Mouse (Mus musculus) adrenal gland, adult (tissue): ENCODE results near the gene Plxna4.
"Not testable (repeated sequence)": the region's sequence is repeated elsewhere in the genome, so short reads cannot be mapped to it uniquely, and the experiment has no call there.

Experiments used
- DNase-seq, 2 experiments: peaks; one replicate each; pipeline ENCODE4 v3.0.0; 2022 to 2023; ENCODE audit warnings: low spot score in 1 of 2; ENCODE audit not compliant: inconsistent age in 2 of 2

Plxna4 gene

DNA sequence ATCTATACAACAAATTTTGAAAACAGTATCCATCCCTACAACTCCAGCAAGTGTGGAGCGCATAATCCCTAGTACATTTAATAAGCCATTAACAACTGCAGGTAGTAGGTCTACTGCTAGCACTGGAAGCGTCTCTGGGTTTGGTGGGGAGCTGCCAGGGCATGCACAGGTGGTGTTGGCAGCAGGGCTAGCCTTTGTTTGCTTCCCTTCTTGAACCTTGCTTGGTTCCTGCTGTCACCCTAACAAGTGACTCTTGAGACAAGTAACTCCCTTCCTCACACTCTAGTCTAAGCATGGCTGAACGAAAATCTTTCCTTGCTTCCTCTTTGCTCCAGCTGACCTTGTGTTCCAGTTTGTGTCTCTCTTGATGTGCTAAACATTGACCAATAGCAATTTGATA, 44.0 kb downstream of the Plxna4 start:
- no peak for DNase-seq

DNA sequence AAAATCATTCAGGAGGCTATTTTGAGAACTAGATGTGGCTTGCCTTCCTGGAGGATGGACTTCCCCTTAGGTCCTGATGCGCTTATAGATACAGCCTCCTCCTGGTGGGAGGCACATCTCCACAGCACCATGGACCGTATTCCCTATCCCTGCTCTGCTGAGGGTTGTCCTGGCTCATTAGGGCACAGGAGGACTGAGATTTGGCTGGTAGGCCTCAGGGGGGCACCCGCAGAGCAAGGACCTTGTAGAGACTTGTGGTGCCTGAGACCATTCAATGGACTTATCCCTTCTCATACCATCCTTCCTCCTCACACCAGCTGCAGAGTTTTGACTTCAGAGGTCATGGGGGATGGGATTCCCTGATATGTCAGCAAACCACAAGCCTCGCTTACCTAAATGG, 47.8 kb downstream of the Plxna4 start:
- DNase-seq, result no peak

DNA sequence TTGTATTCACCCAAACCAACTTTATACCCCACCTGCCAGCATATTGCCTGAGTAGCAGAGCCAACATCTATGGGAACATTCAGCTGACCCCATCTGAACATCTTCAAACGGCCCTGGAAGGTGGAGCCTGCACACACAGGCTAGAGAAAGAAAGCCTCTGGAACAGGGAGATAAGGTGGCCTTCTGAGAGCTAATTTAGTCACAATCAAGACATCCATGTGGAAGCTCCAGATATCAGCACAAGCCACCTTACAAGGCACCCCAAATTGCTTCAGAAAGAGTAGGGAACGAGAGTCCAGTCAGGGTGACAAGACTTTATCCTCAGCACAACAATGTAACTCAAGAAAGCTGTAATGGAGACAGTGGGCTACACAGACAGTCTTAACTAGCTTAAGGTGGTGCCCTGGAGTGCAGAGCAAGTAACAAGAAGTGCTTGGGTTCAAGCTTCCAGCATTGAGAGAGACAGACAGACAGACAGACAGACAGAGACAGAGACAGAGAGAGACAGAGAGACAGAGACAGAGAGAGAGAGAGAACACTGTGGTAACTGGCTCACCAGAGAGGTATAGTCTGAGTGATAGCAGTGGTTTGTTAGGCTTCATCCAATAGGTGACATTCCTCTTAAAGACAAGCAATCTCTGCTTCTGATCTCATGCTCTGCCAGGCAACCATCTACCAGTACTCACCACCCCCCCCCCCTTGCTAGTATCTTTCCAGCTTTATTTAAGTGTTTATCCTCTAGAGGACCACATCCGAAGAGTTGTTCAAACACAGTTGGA, 53.8 kb downstream of the Plxna4 start:
- DNase-seq, result no peak

DNA sequence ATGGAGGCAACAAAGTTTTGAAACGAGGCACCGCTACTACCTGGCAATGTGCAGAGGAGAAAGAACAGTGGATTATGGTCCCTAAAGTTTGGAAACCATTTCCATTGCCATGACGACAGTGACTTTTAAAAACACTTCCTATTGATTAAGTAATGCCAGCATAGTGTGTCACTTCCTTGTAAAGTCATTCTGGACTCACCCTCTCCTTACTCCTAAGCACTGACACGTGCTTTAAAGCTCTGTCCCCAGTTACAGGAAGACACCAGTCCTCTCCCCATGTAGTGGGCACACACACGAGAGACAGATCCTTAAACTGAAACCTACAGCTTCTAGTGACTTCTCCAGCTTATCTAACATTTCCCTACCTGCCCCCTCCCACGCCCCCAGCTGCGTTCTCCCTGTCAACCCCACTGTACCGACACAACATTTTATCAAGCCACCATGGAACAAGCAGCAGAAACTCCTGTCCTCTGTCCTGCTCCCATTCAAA, 59.9 kb downstream of the Plxna4 start:
- DNase-seq, result no peak

DNA sequence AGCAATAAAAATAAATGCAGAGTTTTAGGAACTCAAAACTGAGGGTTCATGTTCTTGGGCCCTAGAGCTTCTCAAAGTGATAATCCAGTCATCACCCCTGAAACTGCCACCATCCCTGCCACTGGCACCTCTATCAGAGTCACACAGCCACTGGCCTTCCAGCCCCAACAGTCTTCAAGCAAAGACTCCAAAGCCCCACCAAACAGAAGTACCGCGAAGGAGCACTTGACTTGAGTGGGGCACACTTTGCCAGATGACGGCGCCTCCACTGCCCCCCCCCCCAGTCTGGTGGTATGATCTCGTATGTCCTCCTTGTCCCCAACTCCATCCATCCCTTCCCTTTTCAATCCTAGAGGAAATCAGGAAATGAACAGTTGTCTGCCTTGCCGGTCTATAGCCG, 60.5 kb downstream of the Plxna4 start:
- DNase-seq, result no peak

DNA sequence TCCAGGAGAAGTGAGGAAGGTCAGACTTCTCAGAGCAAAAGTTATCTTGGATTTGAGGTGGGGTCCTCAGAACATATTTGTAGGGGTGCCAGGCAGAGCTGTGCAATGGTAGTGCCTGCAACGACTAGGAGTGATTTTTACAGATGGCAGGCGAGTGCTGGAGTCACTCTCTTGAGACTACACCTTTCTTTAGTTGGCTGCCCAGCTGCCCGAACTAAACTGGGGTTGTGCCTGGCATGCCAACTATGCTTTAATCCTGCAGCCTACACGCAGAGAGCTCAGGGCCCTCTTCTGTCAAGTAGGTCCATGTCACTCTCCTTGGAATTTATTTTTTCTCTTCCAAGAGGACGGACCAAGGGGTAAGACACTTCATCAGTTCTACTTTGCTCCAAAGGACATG, 61.2 kb downstream of the Plxna4 start:
- DNase-seq, result no peak

DNA sequence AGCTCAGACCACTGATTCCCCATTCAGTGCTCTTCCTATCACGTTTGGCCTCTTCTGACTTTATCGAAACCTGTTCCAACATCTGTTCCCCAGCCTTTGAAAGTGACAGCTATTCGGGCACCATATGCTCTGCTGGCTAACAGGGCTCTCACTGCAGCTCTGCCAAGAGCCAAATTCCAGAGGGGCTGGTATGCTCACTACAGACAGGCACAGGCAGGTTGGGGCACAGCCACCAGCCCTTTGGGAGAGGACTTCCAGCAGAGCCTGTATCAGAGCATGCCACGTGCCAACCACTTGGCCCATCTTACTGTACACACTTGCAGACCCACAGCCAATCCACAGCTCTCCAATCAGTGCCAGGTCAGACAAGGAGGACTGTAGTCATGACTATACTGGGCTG, 67.9 kb downstream of the Plxna4 start:
- no peak for DNase-seq

DNA sequence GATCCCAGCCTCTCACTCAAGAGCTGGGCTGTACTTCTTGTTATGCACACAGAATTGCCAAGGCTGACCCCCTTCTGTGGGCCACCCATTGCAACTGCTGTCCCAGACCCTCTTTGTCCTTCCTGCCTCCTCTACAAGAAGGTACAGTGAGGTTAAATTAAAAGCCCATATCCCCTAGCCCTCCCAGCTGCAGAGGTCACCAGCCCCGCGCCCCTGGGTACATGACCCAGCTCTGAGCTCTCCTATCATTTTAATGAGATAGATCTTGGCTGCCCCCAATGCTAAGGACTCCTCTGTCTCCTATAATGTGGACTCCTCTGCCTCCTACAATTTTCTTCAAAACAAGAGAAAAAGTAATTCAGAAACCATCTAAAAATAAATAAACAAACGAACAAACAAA, 69.4 kb downstream of the Plxna4 start:
- DNase-seq, result no peak

DNA sequence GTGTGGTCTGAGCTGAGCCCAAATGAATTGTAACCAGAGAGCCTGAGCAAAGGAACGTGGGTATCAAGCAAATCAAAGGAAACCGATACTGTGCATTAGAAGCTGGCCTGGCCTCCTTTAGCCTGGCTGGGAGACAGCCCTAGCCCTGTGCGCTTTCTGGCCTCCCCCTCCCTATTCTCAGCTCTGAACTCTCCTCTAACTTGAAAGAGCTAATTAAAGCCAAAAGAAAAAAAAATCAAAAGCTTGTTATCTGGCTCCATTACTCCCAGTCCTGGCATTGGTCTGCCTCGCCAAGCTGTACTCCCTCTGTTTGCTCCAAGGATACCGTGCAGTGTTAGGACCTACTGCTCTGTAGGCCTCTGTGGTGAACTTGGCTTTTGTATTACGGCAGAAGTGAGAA, 73.9 kb downstream of the Plxna4 start:
- DNase-seq, result no peak

DNA sequence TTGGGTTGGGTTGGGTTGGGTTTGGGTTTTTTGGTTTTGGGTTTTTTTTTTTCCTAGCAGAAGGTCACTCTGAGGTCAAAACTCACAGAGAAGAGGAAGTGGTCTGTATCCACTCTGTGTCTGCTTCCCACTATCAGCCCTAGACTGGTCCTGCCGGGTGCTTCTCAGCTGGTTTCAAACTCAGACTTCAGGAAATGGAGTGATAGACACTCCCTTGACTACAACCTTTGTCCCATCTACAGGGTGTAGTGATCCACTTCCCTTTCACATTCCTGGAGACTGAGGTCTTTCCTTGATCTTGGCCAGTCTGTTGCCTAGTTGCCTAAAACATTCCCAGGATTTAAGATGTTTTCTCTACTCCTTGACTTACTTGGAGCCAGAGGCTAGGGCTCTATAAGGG, 76.0 kb downstream of the Plxna4 start:
- peak in 1 of 2 experiments; percentile 50 for DNase-seq

DNA sequence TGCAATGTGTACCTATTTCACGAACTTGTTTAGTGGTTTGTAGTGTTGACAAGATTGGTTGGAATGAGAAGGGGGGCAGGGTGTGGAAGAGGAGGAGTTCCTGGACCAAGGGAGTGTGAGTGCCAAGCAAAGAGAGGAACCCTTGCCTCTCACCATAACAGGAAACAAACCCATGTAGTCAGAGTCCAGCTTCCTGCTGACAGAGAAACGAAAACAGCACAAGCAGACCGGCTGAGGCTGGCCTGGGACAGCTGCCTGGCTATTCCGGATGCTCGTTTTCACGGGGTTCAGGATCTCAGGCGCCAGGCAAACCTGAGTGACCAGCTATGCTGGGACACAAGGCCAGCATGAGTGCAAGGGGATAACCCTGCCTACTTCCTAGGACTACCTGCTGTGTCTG, 77.1 kb downstream of the Plxna4 start:
- DNase-seq, result peak; percentile 66 to 77

DNA sequence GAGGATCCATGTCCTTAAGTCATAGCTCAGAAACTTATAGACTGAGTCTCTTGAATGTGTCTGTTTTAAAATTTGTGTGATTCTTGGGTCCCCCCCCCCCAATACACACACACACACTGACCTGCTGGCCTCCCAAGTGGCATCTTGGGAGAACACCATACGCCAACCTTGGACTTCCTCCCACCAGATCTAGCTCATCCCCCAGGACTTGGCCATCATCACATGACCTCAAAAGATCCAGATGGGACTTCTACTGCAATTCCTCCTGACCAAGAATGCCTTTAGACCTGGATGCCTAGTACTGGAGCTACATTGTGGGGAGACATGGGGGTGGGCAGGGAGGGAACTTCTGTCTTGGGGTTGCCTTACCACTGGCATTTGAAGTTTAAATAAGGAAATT, 77.5 kb downstream of the Plxna4 start:
- no peak for DNase-seq

DNA sequence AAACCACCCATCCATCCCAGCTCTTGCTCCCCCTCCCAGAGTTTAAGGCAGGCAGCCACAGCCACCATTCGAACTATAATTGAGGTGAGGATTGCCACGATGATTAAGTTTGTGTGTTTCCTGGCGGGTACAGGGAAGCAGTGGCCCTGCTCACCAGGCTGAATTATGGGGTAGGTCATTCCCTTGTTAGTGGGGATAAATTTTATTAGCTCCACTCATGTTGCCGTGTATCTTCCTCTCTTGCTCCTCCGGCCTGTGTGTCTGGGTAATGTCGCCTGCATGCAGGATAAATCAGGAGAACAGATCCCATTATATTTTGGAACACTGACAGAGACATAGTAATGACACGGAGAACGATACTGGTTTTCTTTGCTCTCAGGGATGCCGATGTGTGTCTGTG, 78.9 kb downstream of the Plxna4 start:
- peak; percentile 26 to 38 for DNase-seq

DNA sequence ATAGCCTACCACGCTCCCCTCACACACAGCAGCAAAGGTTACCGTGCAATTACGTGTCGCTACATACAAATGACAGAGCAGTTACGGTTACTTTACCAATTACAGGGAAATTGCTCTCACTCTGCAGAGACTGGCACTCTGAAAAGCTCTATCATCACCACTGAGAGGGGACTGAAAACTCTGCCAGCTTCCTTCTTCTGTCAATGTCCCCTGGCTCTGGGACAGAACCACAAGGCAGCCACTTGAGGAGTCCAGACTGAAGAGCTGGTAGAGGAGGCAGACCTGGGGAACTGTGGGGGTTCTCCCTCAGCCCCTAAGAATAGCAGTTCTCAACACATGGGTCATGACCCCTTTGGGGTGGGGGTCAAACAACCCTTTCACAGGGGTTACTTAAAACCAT, 83.0 kb downstream of the Plxna4 start:
- no peak for DNase-seq

DNA sequence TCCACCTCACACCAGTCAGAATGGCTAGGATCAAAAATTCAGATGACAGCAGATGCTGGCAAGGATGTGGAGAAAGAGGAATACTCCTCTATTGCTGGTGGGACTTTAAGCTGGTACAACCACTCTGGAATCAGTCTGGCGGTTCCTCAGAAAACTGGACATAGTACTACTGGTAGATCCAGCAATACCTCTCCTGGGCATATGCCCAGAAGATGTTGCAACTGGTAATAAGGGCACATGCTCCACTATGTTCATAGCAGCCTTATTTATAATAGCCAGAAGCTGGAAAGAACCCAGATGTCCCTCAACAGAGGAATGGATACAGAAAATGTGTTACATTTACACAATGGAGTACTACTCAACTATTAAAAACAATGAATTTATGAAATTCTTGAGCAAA, 86.8 kb downstream of the Plxna4 start:
- not testable (repeated sequence) for DNase-seq

DNA sequence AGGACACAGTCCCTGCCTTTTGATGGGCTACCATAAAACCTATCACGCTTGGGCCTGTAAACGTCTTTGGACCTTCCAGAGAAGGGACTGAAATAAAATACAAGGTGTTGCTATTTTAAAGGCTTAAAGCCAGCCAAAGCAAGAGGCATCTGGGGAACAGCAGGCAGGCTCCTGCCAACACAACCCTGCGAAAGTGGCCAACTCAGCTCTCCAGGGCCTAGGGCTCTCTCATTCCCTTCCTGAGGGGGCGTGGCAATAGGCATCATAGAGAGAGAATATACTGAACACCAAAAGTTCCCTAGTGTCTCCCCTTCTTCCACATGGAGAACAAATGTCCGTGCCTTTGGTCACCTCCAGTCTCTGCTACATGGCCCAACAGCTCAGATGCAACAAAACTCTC, 89.9 kb downstream of the Plxna4 start:
- DNase-seq, result no peak

DNA sequence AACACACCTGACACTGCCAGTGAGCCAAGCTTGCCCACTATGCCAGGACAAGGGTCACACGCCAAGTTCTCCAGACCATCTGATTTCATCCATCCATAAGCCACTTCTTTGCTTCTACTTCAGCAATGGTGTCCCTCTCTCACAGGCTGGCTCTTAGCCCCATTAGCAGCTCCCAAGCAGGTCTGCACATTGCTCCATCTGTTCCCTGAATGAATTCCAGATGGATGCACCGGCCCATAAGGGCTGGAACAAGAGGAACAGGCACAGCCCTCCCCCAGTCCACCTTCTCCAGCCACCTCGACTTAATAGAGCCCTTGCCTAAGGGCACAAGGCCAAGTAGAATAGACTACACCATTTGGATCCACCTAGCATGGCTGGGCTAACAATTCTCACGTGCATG, 91.9 kb downstream of the Plxna4 start:
- DNase-seq, result no peak

DNA sequence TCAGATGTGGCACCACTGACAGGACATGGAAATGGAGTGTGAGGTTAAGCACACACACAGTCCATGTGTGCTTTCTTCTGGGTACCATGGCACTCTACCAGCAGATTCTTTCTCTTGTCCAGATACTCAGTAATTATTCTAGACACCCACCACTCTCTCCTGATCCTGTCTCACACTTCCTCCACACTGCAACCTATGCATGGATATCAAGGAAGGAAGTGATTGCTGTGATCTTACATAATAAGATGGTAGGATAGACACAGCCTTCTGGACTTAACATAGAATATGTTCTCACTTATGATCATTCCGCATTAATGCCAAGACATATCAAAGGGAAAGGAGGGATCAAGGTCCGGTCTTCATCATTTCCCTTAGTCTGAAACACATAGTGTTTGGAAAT, 92.5 kb downstream of the Plxna4 start:
- DNase-seq, result no peak

DNA sequence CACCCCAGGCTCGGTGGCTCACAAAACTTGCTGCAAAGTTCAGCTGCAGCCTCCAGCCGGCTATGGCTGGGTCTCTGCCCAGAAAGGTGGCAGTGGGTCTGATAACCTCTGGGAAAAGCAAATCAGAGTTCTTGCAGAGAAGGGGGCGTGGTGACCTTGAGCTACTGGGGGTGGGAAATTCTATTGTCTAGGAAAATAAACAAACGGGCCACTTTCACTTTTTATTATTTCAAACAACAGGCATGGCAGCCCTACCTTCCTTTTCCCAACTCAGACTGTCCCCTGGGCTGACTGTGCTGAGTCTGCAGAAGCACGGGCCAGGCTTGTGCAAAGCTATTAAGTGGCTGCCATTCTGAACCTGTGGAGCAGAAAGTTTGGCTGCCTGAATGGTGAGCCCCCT, 94.4 kb downstream of the Plxna4 start:
- DNase-seq, result peak; percentile 39 to 69

DNA sequence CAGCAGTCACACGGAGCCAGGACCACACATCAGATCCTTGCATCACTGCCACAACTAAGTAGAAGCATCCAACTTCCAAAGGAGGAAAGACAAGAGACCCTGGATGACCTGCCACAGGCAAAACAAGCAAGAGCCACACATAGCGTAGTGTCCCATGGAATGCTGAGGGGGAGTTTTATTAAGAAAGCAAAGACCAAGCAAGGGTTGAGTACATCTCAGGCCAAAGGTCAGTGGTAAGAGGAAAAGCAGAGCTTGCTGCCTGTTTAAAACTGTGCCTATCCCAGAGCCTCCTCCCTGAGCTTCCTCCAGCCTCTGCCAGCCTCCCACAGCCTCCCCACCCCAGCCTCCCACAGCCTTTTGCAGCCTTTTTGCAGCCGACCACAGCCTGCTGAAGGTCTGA, 100.9 kb downstream of the Plxna4 start:
- no peak for DNase-seq

DNA sequence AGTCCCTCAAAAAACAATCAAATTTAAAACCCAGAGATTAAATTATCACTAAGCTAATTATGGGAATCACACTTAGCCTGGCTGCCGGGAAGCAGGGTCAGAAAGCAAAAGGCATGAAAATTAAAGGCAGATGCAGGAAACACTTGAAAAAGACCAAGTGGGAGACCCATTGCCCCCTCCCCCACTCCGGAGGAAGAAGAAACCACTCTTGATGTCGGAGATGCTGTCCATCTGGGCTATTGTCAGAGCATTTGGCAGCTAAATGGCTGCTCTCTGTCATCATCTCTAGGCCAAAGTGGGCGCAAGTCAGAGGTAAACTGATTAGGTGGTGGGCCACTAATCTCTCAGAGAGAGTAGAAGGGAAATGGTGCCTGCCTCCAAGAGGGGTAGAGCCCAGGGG, 105.5 kb downstream of the Plxna4 start:
- DNase-seq, result no peak

DNA sequence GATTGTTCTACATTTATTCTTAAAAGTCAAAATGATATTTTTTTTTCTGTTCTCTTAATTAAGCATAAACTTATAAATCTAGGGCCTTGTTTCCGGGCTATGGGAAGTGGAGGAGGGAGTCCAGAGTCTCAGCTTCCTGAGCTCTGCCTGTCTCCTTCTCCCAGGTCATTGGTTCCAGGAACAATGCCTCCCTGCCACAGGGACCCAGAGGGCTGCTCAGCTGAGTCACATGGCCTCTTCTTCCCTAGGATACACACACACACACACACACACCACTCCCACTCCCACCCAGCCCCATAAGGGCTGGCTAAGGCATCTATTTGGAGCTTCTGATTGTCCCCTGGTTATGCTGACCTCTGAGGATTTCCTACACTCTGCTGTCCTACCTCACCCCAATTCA, 107.3 kb downstream of the Plxna4 start:
- DNase-seq, result peak in 1 of 2 experiments; percentile 56

DNA sequence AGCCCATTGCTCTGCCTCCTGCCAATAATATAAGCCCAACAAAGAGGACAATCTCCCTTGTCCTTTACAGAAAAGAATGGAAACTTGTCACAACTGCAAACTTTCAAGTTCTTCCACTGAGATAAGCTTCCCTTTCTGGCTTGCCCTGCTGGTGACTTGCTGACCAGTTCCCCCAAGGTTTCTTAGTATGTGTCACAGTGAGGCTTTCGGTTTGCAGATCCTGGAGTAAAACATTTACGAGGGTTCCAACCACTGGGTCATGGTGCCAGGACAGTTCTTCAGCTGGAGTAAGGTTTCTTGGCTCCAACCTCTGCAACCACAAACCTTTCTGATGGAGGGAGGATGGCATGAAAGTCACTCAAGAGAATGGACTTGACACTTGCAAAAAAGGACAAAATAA, 108.2 kb downstream of the Plxna4 start:
- DNase-seq, result peak in 1 of 2 experiments; percentile 55
